Mouse (Mus musculus) right cerebral cortex, postnatal 36 days (tissue): Measurements from ENCODE around the gene Utp20.

ENCODE experiments used
- DNase-seq, 2 experiments: peaks; one replicate each; pipeline ENCODE4 v3.0.0; 2022; ENCODE audit warnings: low spot score in 2 of 2, mixed read lengths in 1 of 2

Gene Utp20

GRCm38 (mm10) chr10:88716986-88717755 is 109.4 kb downstream of the Utp20 start:
- DNase-seq, result no peak

DNA sequence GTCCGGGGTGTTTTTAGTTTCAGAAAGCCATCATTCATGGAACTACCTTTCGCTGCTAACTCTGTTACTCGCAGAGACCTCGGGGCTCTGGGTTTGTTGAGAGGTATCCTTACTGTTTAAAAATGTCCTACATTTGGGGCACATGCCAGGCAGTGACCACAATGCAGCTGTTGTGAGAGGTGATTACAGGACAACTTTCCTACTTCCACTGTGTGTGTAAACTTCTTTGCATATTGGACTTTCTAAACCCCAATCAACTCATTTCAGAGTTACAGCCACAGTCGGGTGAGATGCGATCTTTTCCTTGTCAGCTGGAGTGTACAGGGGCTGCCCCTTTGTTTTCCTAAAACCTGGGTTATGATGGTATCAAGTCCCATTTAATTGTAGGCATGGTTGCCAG is 111.0 kb downstream of the Utp20 start:
- no peak for DNase-seq

- DNase-seq, result no peak
Measured at GRCm38 (mm10) chr10:88714744-88715143, 111.9 kb downstream of the Utp20 start.

GRCm38 (mm10) chr10:88712359-88712758 is 114.2 kb downstream of the Utp20 start:
- no peak for DNase-seq

DNA sequence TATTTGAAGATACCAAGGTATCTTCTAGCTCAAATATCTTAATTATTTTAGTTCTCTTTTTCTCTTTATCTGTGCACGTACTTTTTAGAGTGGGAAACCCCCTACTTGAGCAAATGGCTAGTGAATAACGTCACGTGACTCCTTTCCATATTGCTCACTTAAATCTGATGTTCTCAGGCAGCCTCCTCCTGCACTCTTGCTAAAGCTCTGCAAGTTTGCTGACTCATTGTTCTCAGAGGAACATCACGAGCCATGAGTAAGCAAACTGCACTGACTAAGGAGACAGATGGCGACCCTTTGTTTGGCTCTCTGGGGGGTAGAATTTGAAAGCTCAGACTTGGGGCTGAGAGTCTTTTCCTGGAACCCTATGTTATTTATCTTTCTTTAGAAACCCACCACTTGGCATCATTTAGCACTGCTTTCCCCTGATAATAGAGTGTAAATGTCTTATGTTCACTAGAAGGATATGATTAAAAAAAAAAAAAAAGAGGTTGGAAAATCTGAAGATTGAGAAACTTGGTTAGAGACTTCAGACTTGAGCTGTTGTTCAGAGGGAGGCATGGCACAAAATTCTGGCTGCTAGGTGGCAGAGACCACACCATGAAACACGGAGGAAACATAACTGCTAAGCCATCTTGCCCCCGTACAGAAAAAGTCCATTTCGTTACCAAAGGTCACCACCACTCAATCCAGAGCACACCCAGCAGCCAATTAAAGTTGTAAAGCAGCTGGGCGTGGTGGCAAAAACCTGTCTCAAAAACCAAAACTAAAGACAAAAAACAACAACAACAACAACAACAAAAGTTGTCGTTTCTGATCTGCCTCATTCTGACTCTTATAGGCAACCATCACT is 117.7 kb downstream of the Utp20 start:
- DNase-seq, result peak; percentile 32 to 69

GRCm38 (mm10) chr10:88700938-88701337 is 125.7 kb downstream of the Utp20 start:
- no peak for DNase-seq
